Mouse (Mus musculus) kidney, postnatal 25 days (tissue): Measurements from ENCODE around the gene Tsacc.
A peak's percentile ranks its signal among the peaks of the same experiment; 100 is the strongest.
"Not testable (repeated sequence)": the region's sequence is repeated elsewhere in the genome, so short reads cannot be mapped to it uniquely, and the experiment has no call there.

ENCODE experiments used
- DNase-seq, 2 experiments: peaks; one replicate each; pipeline ENCODE4 v3.0.0; 2021; ENCODE audit warnings: mixed read lengths in 2 of 2

The Tsacc gene

GRCm38 (mm10) chr3:88296561-88297318, at the start of gene Tsacc, which contains the start of gene Cct3:
Gene Tsacc, minus strand, starts transcription at chr3:88296999.
Gene Cct3, plus strand, starts transcription at chr3:88297116.
- peak; percentile 97 to 98 for DNase-seq

GRCm38 (mm10) chr3:88339006-88339405, 42.2 kb upstream of the Tsacc start:
- no peak for DNase-seq

GRCm38 (mm10) chr3:88338316-88338715, 41.5 kb upstream of the Tsacc start:
- DNase-seq: no peak

- peak in 1 of 2 experiments; percentile 37 for DNase-seq
Observed at GRCm38 (mm10) chr3:88337367-88338020, 40.7 kb upstream of the Tsacc start.

- peak; percentile 97 for DNase-seq
Observed at GRCm38 (mm10) chr3:88336058-88337013, 39.5 kb upstream of the Tsacc start, which contains the start of the genes Tmem79 and Smg5. Gene Tmem79, minus strand, starts transcription at chr3:88336148. Gene Smg5, plus strand, starts transcription at chr3:88336260.

GRCm38 (mm10) chr3:88335436-88336053, 38.7 kb upstream of the Tsacc start:
- DNase-seq: peak; percentile 30 to 53

- DNase-seq: no peak
Observed at GRCm38 (mm10) chr3:88334902-88335435, 38.2 kb upstream of the Tsacc start.

- peak; percentile 42 to 67 for DNase-seq
Observed at GRCm38 (mm10) chr3:88334029-88334658, 37.3 kb upstream of the Tsacc start.

- peak; percentile 60 to 74 for DNase-seq
Observed at GRCm38 (mm10) chr3:88331282-88331681, 34.5 kb upstream of the Tsacc start.

- no peak for DNase-seq
Observed at GRCm38 (mm10) chr3:88328956-88329355, 32.2 kb upstream of the Tsacc start.

GRCm38 (mm10) chr3:88324951-88325405, 28.2 kb upstream of the Tsacc start, which contains the start of gene Glmp:
Gene Glmp, plus strand, starts transcription at chr3:88325023.
- peak; percentile 83 to 86 for DNase-seq

- DNase-seq: no peak
Observed at GRCm38 (mm10) chr3:88299172-88299571, 2.4 kb upstream of the Tsacc start.

- DNase-seq: peak; percentile 10 to 40
Observed at GRCm38 (mm10) chr3:88297321-88297851, 587 bp upstream of the Tsacc start.

- DNase-seq: peak in 1 of 2 experiments; percentile 3
Observed at GRCm38 (mm10) chr3:88296110-88296560, 664 bp downstream of the Tsacc start.

- not testable (repeated sequence) for DNase-seq
Observed at GRCm38 (mm10) chr3:88295272-88295671, 1.5 kb downstream of the Tsacc start.

GRCm38 (mm10) chr3:88291970-88292369, 4.8 kb downstream of the Tsacc start:
- peak; percentile 28 to 46 for DNase-seq

- DNase-seq: not testable (repeated sequence)
Observed at GRCm38 (mm10) chr3:88288133-88288713, 8.6 kb downstream of the Tsacc start.

GRCm38 (mm10) chr3:88287110-88287509, 9.7 kb downstream of the Tsacc start, which contains the start of gene Gm38392:
Gene Gm38392, minus strand, starts transcription at chr3:88287210.
- no peak for DNase-seq

- not testable (repeated sequence) for DNase-seq
Observed at GRCm38 (mm10) chr3:88285565-88285895, 11.3 kb downstream of the Tsacc start.

GRCm38 (mm10) chr3:88284815-88285564, 11.8 kb downstream of the Tsacc start:
- DNase-seq: not testable (repeated sequence)
